Mouse (Mus musculus) left cerebral cortex, postnatal 25 days (tissue): ENCODE measurements at regions not wholly inside any gene's neighbourhood (a gene's known extent, or its start where the extent isn't known, plus 50 kb on each side); places are given as distances from the start of the nearest gene placed in this dataset.

Experiments
- DNase-seq, 2 experiments: peaks; one replicate each; pipeline ENCODE4 v3.0.0; 2022; ENCODE audit warnings: low spot score in 2 of 2, mixed read lengths in 1 of 2
- intact Hi-C: fragments of 180-260 bp; cut with DNase I; formaldehyde crosslinking; loops from one replicate; pipeline ENCODE4 v1.15.1; 2025

GRCm38 (mm10) chr5:40780363-40780762, 927.6 kb downstream of the Rab28 start:
- intact Hi-C loops: no loop called here
- no peak for DNase-seq

GRCm38 (mm10) chr5:40779902-40780301, 928.1 kb downstream of the Rab28 start:
- intact Hi-C loops: no loop called here
- no peak for DNase-seq

GRCm38 (mm10) chr5:40775856-40776255, 932.1 kb downstream of the Rab28 start:
- intact Hi-C loops: no loop called here
- no peak for DNase-seq

- intact Hi-C loops: no loop called here
- DNase-seq: no peak
Observed at GRCm38 (mm10) chr5:40760224-40760623, 947.7 kb downstream of the Rab28 start.

- intact Hi-C loops: no loop called here
Observed at GRCm38 (mm10) chr5:40750044-40750443, 957.9 kb downstream of the Rab28 start.

GRCm38 (mm10) chr5:40735660-40736059, 972.3 kb downstream of the Rab28 start:
- intact Hi-C loops: loop anchor here (10.0 kb wide), 1 partner anchor 341 kb away; no protein-coding TSS in a partner anchor
- DNase-seq: peak in 1 of 2 experiments; percentile 64

More at GRCm38 (mm10) chr5:40750044-40750443, 957.9 kb downstream of the Rab28 start:
- no peak for DNase-seq

- intact Hi-C loops: loop anchor here (10.0 kb wide), 1 partner anchor 339 kb away; no protein-coding TSS in a partner anchor
- DNase-seq: no peak
Observed at GRCm38 (mm10) chr5:40733844-40734566, 974.0 kb downstream of the Rab28 start.

- peak in 1 of 2 experiments; percentile 54 for DNase-seq
- intact Hi-C loops: no loop called here
Observed at GRCm38 (mm10) chr5:40714497-40715128, 959.3 kb upstream of the Hs3st1 start.

GRCm38 (mm10) chr5:40701651-40702050, 946.4 kb upstream of the Hs3st1 start:
- DNase-seq: peak; percentile 20 to 79
- intact Hi-C loops: no loop called here

GRCm38 (mm10) chr5:40697517-40698298, 942.4 kb upstream of the Hs3st1 start:
- no peak for DNase-seq
- intact Hi-C loops: no loop called here
